ENCODE assay signal across 16 mouse cellular contexts in the genomic region with DNA sequence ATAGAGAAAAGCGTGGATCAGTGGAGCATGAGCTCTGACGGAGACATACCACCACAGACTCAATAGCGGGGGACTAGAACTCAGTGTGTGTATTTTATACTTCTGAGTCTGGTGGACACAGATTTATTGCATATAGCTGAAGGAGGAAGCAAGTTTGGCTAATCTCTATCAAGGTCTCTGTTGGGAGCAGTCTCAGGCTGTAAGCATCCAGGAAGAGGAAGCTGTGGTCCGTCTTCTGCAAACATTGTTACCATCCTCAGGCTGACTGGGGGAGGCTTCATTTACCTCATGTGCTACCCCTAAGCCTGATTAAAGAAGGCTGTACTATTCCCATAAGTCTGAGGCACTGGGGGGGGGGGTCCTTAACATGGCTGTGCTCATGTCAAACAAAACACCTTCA.
"Had no signal": no experiment of that assay in that cellular context is flagged by ENCODE, and none has a peak within 500 bp of the region (broad histone marks: within the 10 kb centered on the region; RNA-seq: fewer than 3 reads in every experiment).

No protein-coding gene starts in this region.

- H3K27me3 ChIP-seq: intestine, embryonic 15.5 days; liver, embryonic 13.5 days; midbrain, embryonic 12.5 days; midbrain, embryonic 15.5 days; neural tube, embryonic 13.5 days had no signal

- ATAC-seq: intestine, embryonic 15.5 days; lung, postnatal 0 days; midbrain, embryonic 15.5 days had no signal

- H3K36me3 ChIP-seq: intestine, embryonic 15.5 days; liver, embryonic 13.5 days; midbrain, embryonic 12.5 days; midbrain, embryonic 15.5 days; neural tube, embryonic 13.5 days had no signal

- H3K4me2 ChIP-seq: intestine, embryonic 15.5 days; liver, embryonic 13.5 days; lung, embryonic 14.5 days; midbrain, embryonic 12.5 days; midbrain, embryonic 15.5 days; neural tube, embryonic 13.5 days had no signal

- H3K9me3 ChIP-seq: intestine, embryonic 15.5 days; liver, embryonic 13.5 days; midbrain, embryonic 12.5 days; midbrain, embryonic 15.5 days; neural tube, embryonic 13.5 days had no signal

- H3K4me1 ChIP-seq: liver, embryonic 13.5 days; neural tube, embryonic 13.5 days had no signal

- H3K4me3 ChIP-seq: intestine, embryonic 15.5 days; layer of hippocampus, adult 2 months; liver, embryonic 13.5 days; midbrain, embryonic 12.5 days; midbrain, embryonic 15.5 days; myocyte; neural tube, embryonic 13.5 days had no signal

- H3K9ac ChIP-seq: intestine, embryonic 15.5 days; liver, embryonic 13.5 days; lung, embryonic 14.5 days; midbrain, embryonic 12.5 days; midbrain, embryonic 15.5 days; neural tube, embryonic 13.5 days had no signal

- H3K27ac ChIP-seq: intestine, embryonic 15.5 days; layer of hippocampus, adult 2 months; liver, embryonic 13.5 days; midbrain, embryonic 12.5 days; midbrain, embryonic 15.5 days; neural tube, embryonic 13.5 days had no signal

- DNase-seq: kidney, adult 11 months; kidney, adult 9 months; kidney, postnatal 25 days; layer of hippocampus, adult 9-11 months; liver, embryonic 13.5 days; lung, embryonic 14.5 days; right cerebral cortex, postnatal 4 days; thymus, adult 2 months; thymus, postnatal 25 days had no signal
